Mouse (Mus musculus) liver, embryonic 16.5 days (tissue): ENCODE measurements around the gene Fas. TPM values are rescaled to one million over a fixed set of nuclear protein-coding genes. Genes with fewer than 3 reads are reported as not detected.

Source experiments
- ATAC-seq: fragments of 200-750 bp; cut with Nextera tagmentation; 2 replicates; pipeline ENCODE4 v1.8.0; 2017; ENCODE audit warnings: low read depth, mild to moderate bottlenecking, moderate number of reproducible peaks, moderate library complexity
- H3K27ac ChIP-seq: fragments of 300-500 bp; sonication (generic); 2 replicates; pipeline ENCODE4 v1.5.1; 2014; ENCODE audit warnings: mild to moderate bottlenecking, low read length
- H3K27me3 ChIP-seq: fragments of 300-500 bp; sonication (generic); 2 replicates; pipeline ENCODE4 v1.6.1; 2014; ENCODE audit warnings: low read depth, low read length, mixed read lengths; ENCODE audit not compliant: control insufficient read depth, insufficient read depth
- H3K36me3 ChIP-seq: fragments of 300-500 bp; sonication (generic); 2 replicates; pipeline ENCODE4 v1.6.1; 2014; ENCODE audit warnings: mild to moderate bottlenecking; ENCODE audit not compliant: control insufficient read depth, insufficient read depth
- H3K4me1 ChIP-seq: fragments of 300-500 bp; sonication (generic); 2 replicates; pipeline ENCODE4 v1.6.1; 2014; ENCODE audit warnings: low read depth, low read length, mixed read lengths; ENCODE audit not compliant: control insufficient read depth
- H3K4me2 ChIP-seq: fragments of 300-500 bp; sonication (generic); 2 replicates; pipeline ENCODE4 v1.6.1; 2014; ENCODE audit warnings: low read depth, low read length, mixed read lengths
- H3K4me3 ChIP-seq: fragments of 300-500 bp; sonication (generic); 2 replicates; pipeline ENCODE4 v1.5.1; 2014; ENCODE audit warnings: low read depth, mild to moderate bottlenecking, low read length
- H3K9ac ChIP-seq: fragments of 300-500 bp; sonication (generic); 2 replicates; pipeline ENCODE4 v1.6.1; 2014; ENCODE audit warnings: low read depth, low read length
- H3K9me3 ChIP-seq: fragments of 300-500 bp; sonication (generic); replicated peaks from 2 replicates; pipeline ENCODE4 v1.6.1; 2016; ENCODE audit warnings: low read length; ENCODE audit not compliant: control insufficient read depth
- WGBS: fragments of 180-500 bp; shearing (Covaris S2); extraction: QIAGEN DNeasy Blood & Tissue Kit; methylation state at CpG from one replicate; pipeline ENCODE4 v1.1.7; 2014; ENCODE audit not compliant: insufficient replicate concordance; 5-methylcytosine and 5-hydroxymethylcytosine counted together
- polyA plus RNA-seq: library from polyadenylated mRNA; unstranded; fragments of >200 nt; fragmentation: Nextera tagmentation; extraction: Ambion mirVana; gene quantifications from 2 replicates; pipeline ENCODE4 v1.2.1, GENCODE M21; 2015

The Fas gene
- polyA plus RNA-seq, 1 experiment from 2014 or later, result 6.9 TPM

DNA sequence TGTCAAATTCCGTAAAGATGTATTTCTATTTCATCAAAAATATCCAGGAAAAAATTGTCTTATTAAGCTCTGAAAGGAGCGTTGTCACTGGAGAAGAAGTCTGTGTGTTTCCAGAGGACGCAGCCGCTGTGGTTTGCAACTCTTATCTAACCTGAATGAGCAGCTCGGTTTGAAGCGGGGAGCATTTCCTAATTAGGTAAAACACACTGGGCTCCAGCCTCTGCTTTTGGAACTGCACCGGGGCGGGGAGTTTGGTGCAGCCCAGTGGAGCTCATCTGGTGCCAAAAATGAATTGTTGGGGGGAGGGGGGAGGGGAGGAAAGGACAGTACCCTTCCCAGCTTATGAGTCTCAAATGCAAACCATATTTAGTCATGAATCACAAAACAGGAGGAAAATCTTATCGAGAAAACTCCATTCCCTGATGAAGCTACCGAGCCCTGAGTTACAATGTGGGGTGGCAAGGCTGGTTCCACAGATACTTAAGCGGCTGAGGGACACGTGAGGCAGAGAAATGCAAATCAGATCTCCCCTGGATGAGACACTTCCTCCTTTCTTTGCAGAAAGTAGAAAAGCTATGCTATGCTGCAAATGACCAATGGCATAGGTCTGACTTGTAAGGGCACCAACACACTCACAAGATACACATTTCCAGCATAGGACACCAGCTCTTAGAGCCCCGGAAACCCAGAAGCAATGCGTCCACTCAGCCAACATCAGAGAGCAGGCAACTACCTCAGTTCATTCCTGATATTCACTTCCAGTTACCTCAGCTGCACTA is 36.2 kb upstream of the Fas start:
- 15% methylated on average over 14 of the region's 14 CpGs for WGBS
- H3K27me3 ChIP-seq, result no peaks in the 10 kb centered on the region
- H3K4me3 ChIP-seq, result no peak overlapping the region
- H3K4me1 ChIP-seq, result no peaks in the 10 kb centered on the region; the same call in 1 of the 2 replicates
- no peak overlapping the region for H3K27ac ChIP-seq
- H3K36me3 ChIP-seq, result no peaks in the 10 kb centered on the region
- no peaks in the 10 kb centered on the region for H3K9me3 ChIP-seq
- H3K9ac ChIP-seq, result no peak overlapping the region
- no peak for ATAC-seq
- H3K4me2 ChIP-seq, result no peak overlapping the region; the same call in 1 of the 2 replicates

- WGBS, result 54% methylated on average over 16 of the region's 16 CpGs
- H3K9ac ChIP-seq, result no peak within 1 kb of the TSS
- H3K27me3 ChIP-seq, result no peaks in the 10 kb centered on the region
- H3K4me3 ChIP-seq, result no peak within 1 kb of the TSS
- H3K4me2 ChIP-seq, result no peak within 1 kb of the TSS
- no peaks in the 10 kb centered on the region for H3K36me3 ChIP-seq
- no peaks in the 10 kb centered on the region; the same call in 1 of the 2 replicates for H3K4me1 ChIP-seq
- H3K27ac ChIP-seq, result no peak within 1 kb of the TSS
- no peaks in the 10 kb centered on the region for H3K9me3 ChIP-seq
- ATAC-seq, result 0 out of 2 replicates have a peak, but pooled peaks have one; percentile 11
These were observed 35.4 kb upstream of the Fas start, which contains the start of gene Acta2 for GRCm38 (mm10) chr19:34254880-34255681. Acta2 (minus strand) TSS chr19:34255590.

- WGBS, result 56% methylated on average over 5 of the region's 5 CpGs
- no peaks in the 10 kb centered on the region for H3K36me3 ChIP-seq
- no peaks in the 10 kb centered on the region; the same call in 1 of the 2 replicates for H3K4me1 ChIP-seq
- no peak overlapping the region for H3K27ac ChIP-seq
- ATAC-seq, result no peak
- H3K27me3 ChIP-seq, result no peaks in the 10 kb centered on the region
- no peak overlapping the region for H3K9ac ChIP-seq
- no peak overlapping the region for H3K4me2 ChIP-seq
- H3K9me3 ChIP-seq, result no peaks in the 10 kb centered on the region
- H3K4me3 ChIP-seq, result no peak overlapping the region
These were observed 34.3 kb upstream of the Fas start for GRCm38 (mm10) chr19:34256149-34256548.

- H3K4me1 ChIP-seq, result no peaks in the 10 kb centered on the region; the same call in 1 of the 2 replicates
- no peaks in the 10 kb centered on the region for H3K27me3 ChIP-seq
- no peak overlapping the region for H3K4me2 ChIP-seq
- no peak overlapping the region for H3K27ac ChIP-seq
- no peaks in the 10 kb centered on the region for H3K9me3 ChIP-seq
- H3K36me3 ChIP-seq, result no peaks in the 10 kb centered on the region
- WGBS, result 64% methylated on average over 2 of the region's 2 CpGs
- no peak overlapping the region for H3K4me3 ChIP-seq
- ATAC-seq, result no peak
- no peak overlapping the region for H3K9ac ChIP-seq
These were observed 33.5 kb upstream of the Fas start for GRCm38 (mm10) chr19:34256936-34257335.

DNA sequence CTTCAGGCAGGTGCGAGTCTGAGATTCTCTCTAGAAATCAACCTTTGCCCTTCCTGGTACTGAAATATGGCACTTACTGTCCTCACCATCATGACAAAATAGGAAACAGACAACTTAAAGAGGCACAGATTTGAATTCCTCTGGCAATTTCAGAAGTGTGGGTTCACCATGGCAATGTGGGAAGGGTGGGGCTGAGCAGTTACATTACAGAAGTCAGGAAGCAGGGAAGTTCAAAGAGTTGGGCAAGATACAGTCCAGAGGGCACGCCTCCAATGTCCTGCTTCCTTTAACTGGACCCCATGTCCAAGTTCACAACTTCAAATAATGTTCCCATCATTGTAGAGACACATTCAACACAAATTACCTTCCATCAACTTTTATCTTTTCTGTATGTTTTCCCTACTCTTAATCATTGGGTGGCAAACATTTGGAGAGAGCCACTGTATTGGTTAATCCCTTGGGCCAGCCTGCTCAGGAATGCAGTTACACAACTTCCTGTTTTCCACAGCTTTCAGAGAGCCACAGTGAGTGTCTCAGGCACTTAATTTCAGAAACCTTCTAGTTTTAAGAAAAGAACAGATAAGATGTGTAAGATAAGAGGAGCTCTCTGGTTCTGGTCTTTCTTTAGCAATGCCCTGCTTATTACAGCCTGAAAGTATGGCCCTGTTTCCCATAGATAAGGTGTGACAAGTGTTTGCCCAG is 28.0 kb upstream of the Fas start:
- H3K9me3 ChIP-seq, result no peaks in the 10 kb centered on the region
- no peak for ATAC-seq
- no peak overlapping the region for H3K9ac ChIP-seq
- no peak overlapping the region for H3K4me2 ChIP-seq
- 49% methylated on average over 2 of the region's 2 CpGs for WGBS
- no peak overlapping the region for H3K27ac ChIP-seq
- H3K27me3 ChIP-seq, result no peaks in the 10 kb centered on the region
- H3K4me1 ChIP-seq, result no peaks in the 10 kb centered on the region
- no peaks in the 10 kb centered on the region for H3K36me3 ChIP-seq
- no peak overlapping the region for H3K4me3 ChIP-seq

DNA sequence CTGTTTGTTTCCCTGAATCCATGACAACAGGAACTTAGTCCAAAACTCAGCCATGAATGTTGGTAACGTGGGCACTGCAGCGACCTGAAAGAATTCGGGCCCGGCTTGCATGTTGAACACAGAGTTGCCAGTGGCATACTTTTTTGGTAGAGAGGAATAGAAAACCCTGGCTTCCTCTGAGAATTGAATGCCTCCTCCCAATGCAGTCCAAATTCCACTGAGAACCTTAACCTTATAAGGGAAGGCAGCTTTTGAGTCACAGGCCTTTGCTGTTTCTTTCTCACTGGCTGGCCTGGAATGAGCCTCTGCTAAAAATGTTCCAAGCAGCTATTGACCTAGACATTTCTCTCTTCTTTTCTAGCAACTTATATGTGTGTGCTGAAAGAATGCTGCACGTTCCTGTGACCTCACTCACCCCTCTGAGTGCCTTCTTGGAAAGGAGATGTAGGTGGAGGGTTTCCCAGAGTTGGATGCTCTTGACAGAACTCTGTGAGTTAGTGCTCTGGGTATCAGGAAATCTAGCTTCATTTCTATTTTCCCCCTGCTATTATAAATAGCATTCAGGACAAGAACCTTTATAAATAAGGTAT is 24.8 kb upstream of the Fas start:
- no peak for ATAC-seq
- Histone ChIP-seq H3K27me3 (no peaks in the 10 kb centered on the region), H3K4me1 (no peaks in the 10 kb centered on the region), H3K9ac (no peak overlapping the region), H3K4me3 (no peak overlapping the region), H3K9me3 (no peaks in the 10 kb centered on the region), H3K4me2 (no peak overlapping the region), H3K36me3 (no peaks in the 10 kb centered on the region), H3K27ac (no peak overlapping the region)
- 57% methylated on average over 5 of the region's 5 CpGs for WGBS

DNA sequence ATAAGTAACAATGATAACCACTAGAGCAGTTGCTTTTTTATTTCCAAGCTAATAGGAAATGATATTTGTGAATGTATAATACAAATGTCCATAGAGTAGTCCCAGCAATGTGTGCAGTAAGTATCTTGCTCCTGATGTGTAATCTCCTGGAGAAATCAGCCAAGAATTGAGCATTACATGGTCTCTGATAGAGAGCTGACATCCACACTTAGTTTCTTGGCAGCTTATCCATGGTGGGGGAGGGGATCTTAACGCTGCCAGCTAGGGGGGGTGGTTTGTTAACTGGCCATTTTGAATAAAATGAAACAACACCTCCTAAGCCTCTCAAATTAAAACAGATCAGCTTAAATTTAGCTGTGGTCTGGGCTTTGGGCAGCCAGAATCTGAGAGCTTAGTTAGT is 21.5 kb upstream of the Fas start:
- Histone ChIP-seq H3K4me2 (no peak overlapping the region), H3K9me3 (no peaks in the 10 kb centered on the region), H3K27me3 (no peaks in the 10 kb centered on the region), H3K4me1 (no peaks in the 10 kb centered on the region), H3K27ac (no peak overlapping the region), H3K4me3 (no peak overlapping the region), H3K9ac (no peak overlapping the region), H3K36me3 (no peaks in the 10 kb centered on the region)
- 39% methylated on average over 1 of the region's 1 CpGs for WGBS
- ATAC-seq, result no peak

DNA sequence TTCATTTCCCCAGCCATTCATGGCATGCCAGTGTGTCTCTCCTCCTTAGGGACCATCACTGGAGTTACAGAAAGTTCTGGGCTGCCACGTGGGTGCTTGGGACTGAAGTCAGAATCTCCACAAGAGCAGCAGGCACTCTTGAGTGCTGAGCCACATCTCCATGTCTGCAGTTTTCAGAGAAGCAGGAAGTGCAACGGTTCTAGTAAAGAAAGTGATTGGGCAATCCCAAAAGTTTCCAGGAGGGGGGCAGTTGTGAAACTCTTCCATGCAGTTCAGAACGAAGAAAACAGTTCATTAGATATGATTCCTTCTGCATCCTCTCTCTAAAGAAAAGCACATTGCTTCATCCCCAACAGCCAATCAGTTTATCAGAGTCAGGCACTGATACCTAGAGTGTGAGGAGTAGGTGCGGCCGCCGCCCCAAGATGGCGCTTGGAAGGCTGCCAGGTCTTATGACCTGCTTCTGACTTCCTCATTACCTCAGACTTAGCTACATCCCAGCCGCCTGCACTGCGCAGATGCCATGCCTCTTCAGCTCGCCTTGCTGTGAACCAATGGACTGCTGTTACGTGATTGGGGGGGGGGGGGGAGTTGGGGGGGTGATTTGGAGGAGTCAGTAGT is 20.2 kb upstream of the Fas start:
- Histone ChIP-seq H3K4me1 (no peaks in the 10 kb centered on the region), H3K36me3 (no peaks in the 10 kb centered on the region), H3K9me3 (no peaks in the 10 kb centered on the region), H3K27me3 (no peaks in the 10 kb centered on the region), H3K4me2 (no peak overlapping the region), H3K27ac (no peak overlapping the region), H3K9ac (no peak overlapping the region), H3K4me3 (no peak overlapping the region)
- 65% methylated on average over 11 of the region's 11 CpGs for WGBS
- peak; percentile 21; the same call in 1 of the 2 replicates for ATAC-seq
